Mouse (Mus musculus): ENCODE data around the gene Hmga2. TPM values are rescaled to one million over a fixed set of nuclear protein-coding genes. Genes with fewer than 3 reads are reported as not detected.
A peak's percentile ranks its signal among the peaks of the same experiment; 100 is the strongest.
"Not testable (repeated sequence)": the region's sequence is repeated elsewhere in the genome, so short reads cannot be mapped to it uniquely, and the experiment has no call there.

The Hmga2 gene
- polyA plus RNA-seq, 1 experiment from 2014 or later: 1.1 TPM

GRCm38 (mm10) chr10:120339324-120339723 is 136.9 kb downstream of the Hmga2 start:
- Histone ChIP-seq H3K4me2 (ENCODE audit: low read depth, low read length) (no peak overlapping the region), H3K4me3 (ENCODE audit: low read depth, low read length) (no peak overlapping the region), H3K4me1 (ENCODE audit: control insufficient read depth, low read depth, low read length) (no peaks in the 10 kb centered on the region), H3K27me3 (ENCODE audit: control insufficient read depth, insufficient read depth, low read depth, low read length) (no peaks in the 10 kb centered on the region), H3K9ac (ENCODE audit: low read depth, low read length) (no peak overlapping the region), H3K27ac (ENCODE audit: low read length) (no peak overlapping the region), H3K9me3 (replicated peaks; ENCODE audit: control insufficient read depth, low read length) (no peaks in the 10 kb centered on the region), H3K36me3 (ENCODE audit: control insufficient read depth, insufficient read depth) (no peaks in the 10 kb centered on the region)
- ATAC-seq (ENCODE audit: low read depth): no peak
- 66% methylated on average over 4 of the region's 4 CpGs for WGBS (ENCODE audit: insufficient replicate concordance)

GRCm38 (mm10) chr10:120338841-120339240 is 137.4 kb downstream of the Hmga2 start:
- ATAC-seq (ENCODE audit: low read depth): no peak
- Histone ChIP-seq H3K27me3 (ENCODE audit: control insufficient read depth, insufficient read depth, low read depth, low read length) (no peaks in the 10 kb centered on the region), H3K9me3 (replicated peaks; ENCODE audit: control insufficient read depth, low read length) (no peaks in the 10 kb centered on the region), H3K4me3 (ENCODE audit: low read depth, low read length) (no peak overlapping the region), H3K4me1 (ENCODE audit: control insufficient read depth, low read depth, low read length) (no peaks in the 10 kb centered on the region), H3K9ac (ENCODE audit: low read depth, low read length) (no peak overlapping the region), H3K27ac (ENCODE audit: low read length) (no peak overlapping the region), H3K36me3 (ENCODE audit: control insufficient read depth, insufficient read depth) (no peaks in the 10 kb centered on the region), H3K4me2 (ENCODE audit: low read depth, low read length) (no peak overlapping the region)
- 56% methylated on average over 5 of the region's 5 CpGs for WGBS (ENCODE audit: insufficient replicate concordance)

DNA sequence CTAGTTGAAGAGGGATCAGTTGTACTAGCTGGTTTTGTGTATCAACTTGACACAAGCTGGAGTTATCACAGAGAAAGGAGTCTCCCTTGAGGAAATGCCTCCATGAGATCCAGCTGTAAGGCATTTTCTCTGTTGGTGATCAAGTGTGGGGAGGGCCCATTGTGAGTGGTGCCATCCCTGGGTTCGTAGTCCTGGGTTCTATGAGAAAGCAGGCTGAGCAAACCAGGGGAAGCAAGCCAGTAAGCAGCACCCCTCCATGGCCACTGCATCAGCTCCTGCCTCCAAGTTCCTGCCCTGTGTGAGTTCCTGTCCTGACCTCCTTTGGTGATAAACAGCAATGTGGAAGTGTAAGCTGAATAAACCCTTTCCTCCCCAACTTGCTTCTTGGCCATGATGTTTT is 137.8 kb downstream of the Hmga2 start:
- 82% methylated on average over 1 of the region's 1 CpGs for WGBS (ENCODE audit: insufficient replicate concordance)
- H3K4me3 ChIP-seq (ENCODE audit: low read depth, low read length); H3K27me3 ChIP-seq (ENCODE audit: control insufficient read depth, insufficient read depth, low read depth, low read length); H3K9ac ChIP-seq (ENCODE audit: low read depth, low read length); H3K4me2 ChIP-seq (ENCODE audit: low read depth, low read length); H3K27ac ChIP-seq (ENCODE audit: low read length); H3K4me1 ChIP-seq (ENCODE audit: control insufficient read depth, low read depth, low read length); H3K36me3 ChIP-seq (ENCODE audit: control insufficient read depth, insufficient read depth); H3K9me3 ChIP-seq (replicated peaks; ENCODE audit: control insufficient read depth, low read length); ATAC-seq (ENCODE audit: low read depth): not testable (repeated sequence)

- no peaks in the 10 kb centered on the region; the same call in 1 of the 2 replicates for H3K4me1 ChIP-seq (ENCODE audit: control insufficient read depth, low read depth, low read length)
- ATAC-seq (ENCODE audit: low read depth): no peak
- H3K9ac ChIP-seq (ENCODE audit: low read depth, low read length): no peak overlapping the region
- no peaks in the 10 kb centered on the region for H3K27me3 ChIP-seq (ENCODE audit: control insufficient read depth, insufficient read depth, low read depth, low read length)
- H3K27ac ChIP-seq (ENCODE audit: low read length): no peak overlapping the region
- no peak overlapping the region for H3K4me2 ChIP-seq (ENCODE audit: low read depth, low read length)
- H3K9me3 ChIP-seq (replicated peaks; ENCODE audit: control insufficient read depth, low read length): no peaks in the 10 kb centered on the region
- 75% methylated on average over 14 of the region's 14 CpGs for WGBS (ENCODE audit: insufficient replicate concordance)
- H3K4me3 ChIP-seq (ENCODE audit: low read depth, low read length): no peak overlapping the region
- no peaks in the 10 kb centered on the region for H3K36me3 ChIP-seq (ENCODE audit: control insufficient read depth, insufficient read depth)
These were observed 148.3 kb downstream of the Hmga2 start for GRCm38 (mm10) chr10:120327946-120328345.

DNA sequence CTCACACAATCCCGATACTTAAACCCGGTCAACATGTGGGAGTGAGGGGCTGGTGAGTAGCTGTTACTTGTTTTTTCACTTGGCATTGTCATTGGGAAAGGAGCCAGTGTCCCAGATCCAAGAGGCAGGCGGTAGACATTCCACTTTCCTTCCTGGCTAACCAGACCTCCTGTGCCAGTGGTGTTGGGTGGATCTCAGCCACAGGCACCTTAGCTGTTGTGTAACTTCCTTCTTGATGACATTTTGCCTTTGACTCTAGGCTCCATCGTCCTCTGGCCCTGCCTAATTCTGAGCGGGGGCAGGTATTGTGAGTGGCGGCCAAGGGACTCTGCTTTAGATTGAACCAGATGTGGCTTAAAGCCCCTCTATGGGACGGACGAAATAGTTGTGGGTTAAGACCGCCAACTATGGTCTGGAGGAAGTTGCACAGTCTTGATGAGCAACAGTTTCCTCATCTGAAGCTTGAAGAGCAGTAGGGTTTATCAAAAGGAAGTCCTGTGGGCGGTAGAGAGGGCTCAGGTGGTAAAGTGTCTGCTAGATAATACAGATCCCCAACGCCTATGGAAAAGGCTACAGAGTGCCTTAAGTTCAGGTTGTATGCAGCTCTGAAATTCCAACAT is 152.6 kb downstream of the Hmga2 start:
- H3K27me3 ChIP-seq (ENCODE audit: control insufficient read depth, insufficient read depth, low read depth, low read length): no peaks in the 10 kb centered on the region
- no peaks in the 10 kb centered on the region for H3K9me3 ChIP-seq (replicated peaks; ENCODE audit: control insufficient read depth, low read length)
- ATAC-seq (ENCODE audit: low read depth): no peak
- no peaks in the 10 kb centered on the region; the same call in 1 of the 2 replicates for H3K4me1 ChIP-seq (ENCODE audit: control insufficient read depth, low read depth, low read length)
- H3K4me2 ChIP-seq (ENCODE audit: low read depth, low read length): no peak overlapping the region
- no peaks in the 10 kb centered on the region for H3K36me3 ChIP-seq (ENCODE audit: control insufficient read depth, insufficient read depth)
- H3K4me3 ChIP-seq (ENCODE audit: low read depth, low read length): no peak overlapping the region
- 34% methylated on average over 11 of the region's 11 CpGs for WGBS (ENCODE audit: insufficient replicate concordance)
- no peak overlapping the region for H3K9ac ChIP-seq (ENCODE audit: low read depth, low read length)
- 0 out of 2 replicates have a peak overlapping the region, but pooled peaks have one; percentile 24 for H3K27ac ChIP-seq (ENCODE audit: low read length)

DNA sequence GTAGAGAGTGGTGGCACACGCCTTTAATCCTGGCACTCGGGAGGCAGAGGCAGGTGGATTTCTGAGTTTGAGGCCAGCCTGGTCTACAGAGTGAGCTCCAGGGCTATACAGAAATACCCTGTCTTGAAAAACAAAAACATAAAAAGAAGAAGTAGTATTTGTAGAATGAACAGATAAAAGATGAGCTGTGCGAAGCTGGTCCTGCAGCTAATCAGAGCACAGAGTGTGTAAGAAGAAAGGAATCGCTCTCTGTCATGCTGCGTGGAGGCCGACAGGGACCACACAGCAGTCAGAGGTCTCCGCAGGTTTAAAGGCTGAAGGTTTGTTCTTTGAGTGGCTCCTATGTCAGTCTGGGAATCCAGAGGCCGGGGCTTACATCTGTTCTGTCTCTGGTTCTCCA is 153.5 kb downstream of the Hmga2 start:
- H3K36me3 ChIP-seq (ENCODE audit: control insufficient read depth, insufficient read depth): no peaks in the 10 kb centered on the region
- 72% methylated on average over 8 of the region's 8 CpGs for WGBS (ENCODE audit: insufficient replicate concordance)
- H3K9ac ChIP-seq (ENCODE audit: low read depth, low read length): no peak overlapping the region
- no peak overlapping the region for H3K4me2 ChIP-seq (ENCODE audit: low read depth, low read length)
- no peaks in the 10 kb centered on the region for H3K27me3 ChIP-seq (ENCODE audit: control insufficient read depth, insufficient read depth, low read depth, low read length)
- ATAC-seq (ENCODE audit: low read depth): no peak
- H3K9me3 ChIP-seq (replicated peaks; ENCODE audit: control insufficient read depth, low read length): no peaks in the 10 kb centered on the region
- H3K4me1 ChIP-seq (ENCODE audit: control insufficient read depth, low read depth, low read length): no peaks in the 10 kb centered on the region
- H3K27ac ChIP-seq (ENCODE audit: low read length): no peak overlapping the region
- H3K4me3 ChIP-seq (ENCODE audit: low read depth, low read length): no peak overlapping the region

DNA sequence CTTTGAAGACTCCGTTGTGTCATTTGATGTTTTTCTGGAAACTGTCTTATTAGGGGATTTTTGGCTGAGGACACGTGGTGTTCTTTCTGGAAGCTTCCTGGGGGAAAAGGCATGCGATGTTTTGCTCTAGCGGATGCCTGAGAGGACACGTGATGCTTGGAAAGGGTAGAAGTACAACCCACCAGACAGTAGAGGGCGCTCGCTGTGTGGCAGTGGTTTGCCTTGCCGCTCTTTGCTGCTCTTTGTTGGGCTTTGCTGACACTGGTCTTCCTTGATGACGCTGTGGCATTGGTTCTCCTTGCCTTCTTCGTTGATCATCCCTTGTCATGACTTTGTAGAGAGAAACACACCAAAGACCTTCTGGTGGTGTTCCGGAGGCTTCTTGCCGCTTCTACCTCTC is 156.7 kb downstream of the Hmga2 start:
- H3K4me1 ChIP-seq (ENCODE audit: control insufficient read depth, low read depth, low read length): no peaks in the 10 kb centered on the region
- H3K9ac ChIP-seq (ENCODE audit: low read depth, low read length): no peak overlapping the region
- 79% methylated on average over 12 of the region's 12 CpGs for WGBS (ENCODE audit: insufficient replicate concordance)
- no peaks in the 10 kb centered on the region for H3K36me3 ChIP-seq (ENCODE audit: control insufficient read depth, insufficient read depth)
- H3K9me3 ChIP-seq (replicated peaks; ENCODE audit: control insufficient read depth, low read length): no peaks in the 10 kb centered on the region
- no peak overlapping the region for H3K4me3 ChIP-seq (ENCODE audit: low read depth, low read length)
- no peak for ATAC-seq (ENCODE audit: low read depth)
- no peaks in the 10 kb centered on the region for H3K27me3 ChIP-seq (ENCODE audit: control insufficient read depth, insufficient read depth, low read depth, low read length)
- H3K4me2 ChIP-seq (ENCODE audit: low read depth, low read length): no peak overlapping the region
- no peak overlapping the region for H3K27ac ChIP-seq (ENCODE audit: low read length)

MicroRNA genes within 50 kb of the gene (microRNA counts, 519-probe panel; counts per million panel counts)
- microRNA mmu-miR-763: 60.7 counts per million

Small RNA genes within 50 kb of the gene (microRNA-seq; reads per million reads assigned to microRNA genes)
- gene Mir763: not detected

Other genes with a start within 250 kb of the Hmga2 start
- gene Llph, start 249.4 kb downstream of the Hmga2 start, polyA plus RNA-seq (2015; fragmentation: Nextera tagmentation; extraction: Ambion mirVana): 19.2 and 21.9 TPM in 2 replicates

Measured in liver, embryonic 16.5 days (tissue).